Mouse (Mus musculus) kidney, embryonic 16.5 days (tissue): ENCODE results near the gene Hrasls5. TPM values are rescaled to one million over a fixed set of nuclear protein-coding genes. Genes with fewer than 3 reads are reported as not detected.

Source experiments
- ATAC-seq: fragments of 200-750 bp; cut with Nextera tagmentation; 2 replicates; pipeline ENCODE4 v1.8.0; 2017; ENCODE audit warnings: moderate TSS enrichment; ENCODE audit not compliant: low FRiP score, low TSS enrichment
- H3K27ac ChIP-seq: fragments of 300-500 bp; sonication (generic); 2 replicates; pipeline ENCODE4 v1.5.1; 2014; ENCODE audit warnings: low read length
- H3K27me3 ChIP-seq: fragments of 300-500 bp; sonication (generic); 2 replicates; pipeline ENCODE4 v1.6.1; 2014; ENCODE audit warnings: low read length, control low read depth, mixed read lengths; ENCODE audit not compliant: insufficient read depth
- H3K36me3 ChIP-seq: fragments of 300-500 bp; sonication (generic); 2 replicates; pipeline ENCODE4 v1.6.1; 2014; ENCODE audit warnings: low read length, control low read depth, mixed read lengths; ENCODE audit not compliant: insufficient read depth
- H3K4me1 ChIP-seq: fragments of 300-500 bp; sonication (generic); 2 replicates; pipeline ENCODE4 v1.6.1; 2014; ENCODE audit warnings: low read length, control low read depth, mixed read lengths; ENCODE audit not compliant: insufficient read depth
- H3K4me2 ChIP-seq: fragments of 300-500 bp; sonication (generic); replicated peaks from 2 replicates; pipeline ENCODE4 v1.6.1; 2014; ENCODE audit warnings: low read depth, low read length
- H3K4me3 ChIP-seq: fragments of 300-500 bp; sonication (generic); 2 replicates; pipeline ENCODE4 v1.5.1; 2014; ENCODE audit warnings: mild to moderate bottlenecking, low read length
- H3K9ac ChIP-seq: fragments of 300-500 bp; sonication (generic); replicated peaks from 2 replicates; pipeline ENCODE4 v1.6.1; 2014; ENCODE audit warnings: low read length
- H3K9me3 ChIP-seq: fragments of 300-500 bp; sonication (generic); 2 replicates; pipeline ENCODE4 v1.6.1; 2016; ENCODE audit warnings: low read length, control low read depth
- WGBS: fragments of 180-500 bp; shearing (Covaris S2); extraction: QIAGEN DNeasy Blood & Tissue Kit; methylation state at CpG from one replicate; pipeline ENCODE4 v1.1.7; 2014; 5-methylcytosine and 5-hydroxymethylcytosine counted together
- polyA plus RNA-seq: library from polyadenylated mRNA; unstranded; fragments of >200 nt; fragmentation: Nextera tagmentation; extraction: Ambion mirVana; gene quantifications from 2 replicates; pipeline ENCODE4 v1.2.1, GENCODE M21; 2015

Hrasls5 gene
- polyA plus RNA-seq, 1 experiment from 2014 or later: not detected

DNA sequence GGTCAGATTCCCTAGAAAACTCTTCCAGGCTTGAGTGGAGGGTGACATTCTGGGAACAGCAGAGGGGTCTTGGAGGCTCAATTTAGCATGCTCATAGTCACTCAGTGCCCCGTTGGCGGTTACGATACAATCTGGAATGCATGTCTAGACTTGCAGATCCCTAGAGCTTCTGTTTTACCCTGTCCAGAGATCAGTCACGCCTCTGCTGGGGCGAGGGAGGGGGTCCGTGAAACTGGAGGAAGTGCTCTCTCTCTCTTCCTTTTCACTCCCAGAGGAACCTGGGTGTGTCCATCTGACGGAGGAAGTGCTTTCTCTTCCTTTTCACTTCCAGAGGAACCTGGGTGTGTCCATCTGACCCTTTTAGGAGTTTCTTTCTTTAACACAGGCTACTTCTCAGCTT lies 29.2 kb upstream of the Hrasls5 start:
- Histone ChIP-seq H3K4me1 (no peaks in the 10 kb centered on the region), H3K9ac (no peak overlapping the region), H3K36me3 (peaks cover 3% of the 10 kb centered on the region; the same call in 1 of the 2 replicates), H3K27ac (no peak overlapping the region), H3K4me3 (no peak overlapping the region), H3K4me2 (no peak overlapping the region), H3K27me3 (no peaks in the 10 kb centered on the region), H3K9me3 (no peaks in the 10 kb centered on the region)
- WGBS: 65% methylated on average over 7 of the region's 7 CpGs
- ATAC-seq: 0 out of 2 replicates have a peak, but pooled peaks have one; percentile 23

- Histone ChIP-seq H3K9me3 (no peaks in the 10 kb centered on the region), H3K9ac (no peak overlapping the region), H3K4me1 (no peaks in the 10 kb centered on the region), H3K27ac (no peak overlapping the region), H3K36me3 (peaks cover 3% of the 10 kb centered on the region; the same call in 1 of the 2 replicates), H3K4me2 (no peak overlapping the region), H3K4me3 (no peak overlapping the region), H3K27me3 (no peaks in the 10 kb centered on the region)
- WGBS: 82% methylated on average over 3 of the region's 3 CpGs
- ATAC-seq: no peak
These were observed 28.7 kb upstream of the Hrasls5 start for GRCm38 (mm10) chr19:7583599-7583998.

- ATAC-seq: no peak
- WGBS: 84% methylated on average over 8 of the region's 8 CpGs
- no peak overlapping the region for H3K27ac ChIP-seq
These were observed 27.1 kb upstream of the Hrasls5 start for GRCm38 (mm10) chr19:7585279-7585678.

GRCm38 (mm10) chr19:7585764-7586163 lies 26.6 kb upstream of the Hrasls5 start:
- Histone ChIP-seq H3K4me1 (no peaks in the 10 kb centered on the region), H3K4me3 (no peak overlapping the region), H3K27me3 (no peaks in the 10 kb centered on the region), H3K9ac (no peak overlapping the region), H3K9me3 (peaks cover 7% of the 10 kb centered on the region), H3K4me2 (no peak overlapping the region), H3K27ac (no peak overlapping the region), H3K36me3 (peaks cover 3% of the 10 kb centered on the region; the same call in 1 of the 2 replicates)
- 96% methylated on average over 6 of the region's 6 CpGs for WGBS
- no peak for ATAC-seq

More at GRCm38 (mm10) chr19:7585279-7585678, 27.1 kb upstream of the Hrasls5 start:
- no peaks in the 10 kb centered on the region for H3K27me3 ChIP-seq
- no peak overlapping the region for H3K4me3 ChIP-seq
- no peaks in the 10 kb centered on the region for H3K4me1 ChIP-seq
- peaks cover 6% of the 10 kb centered on the region for H3K9me3 ChIP-seq
- H3K9ac ChIP-seq: no peak overlapping the region
- peaks cover 3% of the 10 kb centered on the region; the same call in 1 of the 2 replicates for H3K36me3 ChIP-seq
- H3K4me2 ChIP-seq: no peak overlapping the region

- no peak overlapping the region for H3K9ac ChIP-seq
- no peaks in the 10 kb centered on the region for H3K4me1 ChIP-seq
- H3K4me2 ChIP-seq: no peak overlapping the region
- no peaks in the 10 kb centered on the region for H3K27me3 ChIP-seq
- ATAC-seq: no peak
- H3K36me3 ChIP-seq: peaks cover 2% of the 10 kb centered on the region; the same call in 1 of the 2 replicates
- no peak overlapping the region for H3K27ac ChIP-seq
- peaks cover 7% of the 10 kb centered on the region for H3K9me3 ChIP-seq
- H3K4me3 ChIP-seq: no peak overlapping the region
These were observed 21.5 kb upstream of the Hrasls5 start for GRCm38 (mm10) chr19:7590795-7591194.

DNA sequence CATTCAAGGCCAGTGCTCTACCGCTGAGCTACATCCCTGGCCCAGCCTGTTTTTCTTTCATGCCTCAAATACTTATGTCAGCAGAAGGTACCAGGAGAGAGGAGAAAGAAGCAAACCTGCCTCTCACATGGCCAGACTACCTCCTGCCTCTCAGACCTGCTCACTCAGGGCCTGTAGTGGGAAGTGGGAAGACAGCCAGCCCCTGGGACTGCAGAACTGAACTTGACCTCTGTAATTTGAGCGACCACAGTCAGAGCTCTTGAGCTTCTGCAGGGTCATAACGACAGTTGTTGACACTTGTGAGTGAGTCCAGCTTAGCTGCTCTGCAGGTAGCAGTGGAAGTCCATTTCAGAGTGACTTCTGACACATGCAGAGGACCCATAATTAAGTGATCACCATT lies 20.3 kb upstream of the Hrasls5 start:
- Histone ChIP-seq H3K4me3 (no peak overlapping the region), H3K4me2 (no peak overlapping the region), H3K36me3 (no peaks in the 10 kb centered on the region; the same call in 1 of the 2 replicates), H3K27me3 (no peaks in the 10 kb centered on the region), H3K9ac (no peak overlapping the region), H3K27ac (no peak overlapping the region), H3K9me3 (peaks cover 7% of the 10 kb centered on the region), H3K4me1 (no peaks in the 10 kb centered on the region)
- WGBS: 42% methylated on average over 3 of the region's 3 CpGs
- 0 out of 2 replicates have a peak, but pooled peaks have one; percentile 27 for ATAC-seq

DNA sequence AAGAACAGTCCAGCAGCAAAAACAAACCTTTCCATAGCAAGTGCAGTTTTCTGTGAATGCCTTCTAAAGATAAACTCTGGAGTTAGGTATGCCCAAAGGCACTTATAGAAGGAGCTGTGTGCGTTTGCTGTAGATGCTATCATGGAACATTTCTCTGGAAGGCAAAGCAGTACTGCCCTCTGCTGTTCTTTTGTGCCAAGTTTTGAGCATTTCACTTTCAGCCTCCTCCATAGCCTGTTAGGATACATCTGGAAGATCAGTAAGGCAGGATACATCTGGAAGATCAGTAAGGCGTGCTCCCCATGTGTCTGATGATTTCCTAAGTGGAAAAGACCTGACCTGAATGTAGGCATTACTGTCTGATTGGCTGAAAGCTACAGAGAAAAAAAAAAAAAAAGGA lies 16.8 kb upstream of the Hrasls5 start:
- Histone ChIP-seq H3K9ac (no peak overlapping the region), H3K4me2 (no peak overlapping the region), H3K27ac (no peak overlapping the region), H3K27me3 (no peaks in the 10 kb centered on the region), H3K4me1 (no peaks in the 10 kb centered on the region), H3K9me3 (no peaks in the 10 kb centered on the region), H3K4me3 (no peak overlapping the region), H3K36me3 (no peaks in the 10 kb centered on the region)
- ATAC-seq: no peak
- 17% methylated on average over 2 of the region's 2 CpGs for WGBS

DNA sequence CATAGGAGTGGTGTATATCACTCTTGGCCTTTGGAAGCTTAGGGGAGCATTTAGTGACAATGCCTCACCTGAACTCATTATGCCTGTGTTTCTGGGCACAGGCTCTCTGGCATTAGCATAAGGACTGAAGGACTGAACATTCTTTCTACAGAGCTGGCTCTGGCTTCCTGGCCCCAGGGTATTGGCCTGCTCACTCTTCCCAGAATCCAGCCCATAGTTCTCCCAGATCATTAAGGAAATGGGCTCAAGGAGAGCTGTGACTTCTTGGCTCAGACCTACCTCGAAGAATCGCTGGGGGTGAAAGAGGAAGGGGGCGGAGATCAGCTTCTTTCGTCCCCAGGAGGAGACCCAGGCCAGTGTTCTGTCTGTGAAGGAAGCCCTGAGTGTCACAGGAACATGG lies 13.9 kb upstream of the Hrasls5 start:
- H3K36me3 ChIP-seq: no peaks in the 10 kb centered on the region
- H3K4me1 ChIP-seq: no peaks in the 10 kb centered on the region
- H3K9me3 ChIP-seq: no peaks in the 10 kb centered on the region
- no peak overlapping the region for H3K4me3 ChIP-seq
- 50% methylated on average over 4 of the region's 4 CpGs for WGBS
- ATAC-seq: no peak
- no peaks in the 10 kb centered on the region for H3K27me3 ChIP-seq
- no peak overlapping the region for H3K9ac ChIP-seq
- no peak overlapping the region for H3K27ac ChIP-seq
- no peak overlapping the region for H3K4me2 ChIP-seq

DNA sequence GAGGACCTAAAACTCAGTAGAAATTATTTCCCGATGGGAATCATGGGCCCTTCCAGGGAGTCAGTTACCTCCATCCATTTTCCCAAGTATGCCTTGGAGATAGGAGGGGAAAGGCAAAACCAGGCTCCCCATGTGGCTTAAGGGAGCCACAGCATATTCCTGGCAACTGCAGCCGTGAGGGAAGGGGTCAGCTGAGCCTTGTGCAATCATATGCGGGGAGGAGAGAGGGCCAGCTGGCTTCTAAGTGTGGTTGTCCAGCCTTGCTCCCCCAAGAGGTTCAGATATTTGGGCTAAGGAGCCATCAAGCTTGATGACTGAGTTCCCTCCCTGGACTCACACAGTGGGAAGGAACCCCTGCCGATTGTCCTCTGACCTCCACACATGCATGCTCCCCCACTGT lies 10.8 kb upstream of the Hrasls5 start:
- Histone ChIP-seq H3K4me1 (peaks cover 5% of the 10 kb centered on the region; the same call in 1 of the 2 replicates), H3K27me3 (no peaks in the 10 kb centered on the region), H3K27ac (no peak overlapping the region), H3K4me2 (no peak overlapping the region), H3K36me3 (no peaks in the 10 kb centered on the region), H3K9me3 (no peaks in the 10 kb centered on the region), H3K4me3 (no peak overlapping the region), H3K9ac (no peak overlapping the region)
- 86% methylated on average over 4 of the region's 4 CpGs for WGBS
- no peak for ATAC-seq

DNA sequence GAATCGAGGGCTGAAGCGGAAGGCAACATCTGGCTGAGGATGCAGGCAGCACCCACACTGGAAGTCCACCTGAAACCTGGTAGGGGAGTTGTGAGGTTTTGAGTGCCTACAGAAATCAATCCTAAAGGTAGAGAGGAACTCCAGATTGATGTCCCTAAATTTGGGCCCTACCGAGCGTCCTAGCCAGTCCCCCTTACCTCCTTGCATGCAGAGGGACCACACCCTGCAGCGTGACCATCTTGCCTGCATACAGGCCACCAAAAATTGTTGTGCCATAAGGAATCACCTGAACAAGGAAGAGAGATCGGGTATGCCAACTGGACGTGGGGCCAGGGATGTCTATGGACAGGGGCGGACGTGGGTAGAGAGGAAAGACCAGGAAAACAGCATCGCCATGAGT lies 8.2 kb upstream of the Hrasls5 start:
- Histone ChIP-seq H3K4me2 (no peak overlapping the region), H3K4me3 (no peak overlapping the region), H3K9me3 (no peaks in the 10 kb centered on the region), H3K27me3 (no peaks in the 10 kb centered on the region), H3K27ac (no peak overlapping the region), H3K4me1 (peaks cover 14% of the 10 kb centered on the region; the same call in 1 of the 2 replicates), H3K9ac (no peak overlapping the region), H3K36me3 (no peaks in the 10 kb centered on the region)
- no peak for ATAC-seq
- 89% methylated on average over 10 of the region's 10 CpGs for WGBS
